Mouse (Mus musculus) small intestine, adult 2 months (tissue): ENCODE data around the gene Best1. TPM values are rescaled to one million over a fixed set of nuclear protein-coding genes. Genes with fewer than 3 reads are reported as not detected.

Experiments
- H3K27ac ChIP-seq: fragments of 200-500 bp; 2 replicates; pipeline ENCODE4 v1.5.1; 2012; ENCODE audit warnings: low read depth, low read length, control low read depth, inconsistent platforms; ENCODE audit not compliant: insufficient read depth
- H3K27me3 ChIP-seq: fragments of 200-500 bp; 2 replicates; pipeline ENCODE4 v1.6.1; 2012; ENCODE audit warnings: mild to moderate bottlenecking, moderate library complexity, low read length, inconsistent platforms; ENCODE audit not compliant: control insufficient read depth, insufficient read depth
- H3K36me3 ChIP-seq: fragments of 200-500 bp; 2 replicates; pipeline ENCODE4 v1.6.1; 2012; ENCODE audit warnings: mild to moderate bottlenecking, low read length, control low read depth, inconsistent platforms; ENCODE audit not compliant: control insufficient read depth, insufficient read depth
- H3K4me1 ChIP-seq: fragments of 200-500 bp; 2 replicates; pipeline ENCODE4 v1.6.1; 2012; ENCODE audit warnings: low read length, inconsistent platforms, mixed read lengths; ENCODE audit not compliant: control insufficient read depth, insufficient read depth, insufficient read length
- H3K4me3 ChIP-seq: fragments of 200-500 bp; 2 replicates; pipeline ENCODE4 v1.5.1; 2012; ENCODE audit warnings: low read depth, mild to moderate bottlenecking, control low read depth, inconsistent platforms, low read length, moderate library complexity
- CTCF ChIP-seq: fragments of 200-500 bp; IDR thresholded peaks from 2 replicates; pipeline ENCODE4 v1.5.1; 2012; ENCODE audit warnings: low read depth, mild to moderate bottlenecking, control low read depth, inconsistent platforms, low read length, moderate library complexity, mixed read lengths; ENCODE audit not compliant: insufficient replicate concordance, insufficient read length; ENCODE audit errors: extremely low read depth
- POLR2A ChIP-seq: fragments of 200-500 bp; IDR thresholded peaks from 2 replicates; pipeline ENCODE4 v1.6.1; 2012; ENCODE audit warnings: low read depth, mild to moderate bottlenecking, control low read depth, inconsistent platforms, low read length, moderate library complexity
- WGBS: fragments of 180-500 bp; shearing (Covaris S2); methylation state at CpG from one replicate; pipeline ENCODE4 v1.1.7; 2018; 5-methylcytosine and 5-hydroxymethylcytosine counted together
- polyA plus RNA-seq: library from polyadenylated mRNA; depleted of rRNA; stranded (reverse); fragments of >200 nt; gene quantifications from 2 replicates; pipeline ENCODE4 v1.2.3, GENCODE M21; 2012; rRNA removed

The Best1 gene
- polyA plus RNA-seq, 1 experiment, result 0.09 TPM

DNA sequence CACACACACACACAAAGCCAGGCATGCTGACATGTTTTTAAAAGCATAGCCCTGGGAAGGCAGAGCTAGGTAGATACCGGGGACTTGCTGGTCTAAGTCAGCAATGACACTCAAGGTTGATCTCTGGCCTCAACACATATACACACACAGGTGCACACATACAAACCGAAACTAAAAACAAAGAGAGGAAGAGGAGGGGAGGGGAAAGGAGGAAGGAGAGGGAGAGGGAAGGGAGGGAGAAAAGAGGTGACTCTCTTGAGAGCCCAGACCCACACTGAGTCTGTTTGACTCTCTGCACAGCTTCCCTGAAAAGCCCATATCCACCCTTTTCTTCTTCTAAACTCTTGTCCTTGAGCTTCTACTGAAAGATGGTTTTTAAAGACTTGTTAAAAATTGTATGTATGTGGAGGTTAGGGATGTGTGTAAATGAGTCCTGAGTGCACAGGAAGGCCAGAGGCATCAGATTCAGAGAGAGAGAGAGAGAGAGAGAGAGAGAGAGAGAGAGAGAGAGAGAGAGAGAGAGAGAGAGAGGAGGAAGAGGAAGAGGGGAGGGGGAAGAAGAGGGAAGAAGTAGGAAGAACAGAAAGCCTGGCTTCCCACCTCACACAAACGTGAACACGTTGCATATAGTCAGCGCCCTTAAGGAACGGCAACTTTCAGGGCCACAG lies 63.1 kb downstream of the Best1 start:
- H3K36me3 ChIP-seq, result no peaks in the 10 kb centered on the region
- 46% methylated on average over 6 of the region's 6 CpGs for WGBS
- H3K27me3 ChIP-seq, result no peaks in the 10 kb centered on the region
- peaks cover 20% of the 10 kb centered on the region for H3K4me1 ChIP-seq
- peak overlapping the region; percentile 13; the same call in 1 of the 2 replicates for H3K27ac ChIP-seq
- TF ChIP-seq CTCF (no peak), POLR2A (no peak)
- H3K4me3 ChIP-seq, result peak overlapping the region; percentile 27; the same call in 1 of the 2 replicates

DNA sequence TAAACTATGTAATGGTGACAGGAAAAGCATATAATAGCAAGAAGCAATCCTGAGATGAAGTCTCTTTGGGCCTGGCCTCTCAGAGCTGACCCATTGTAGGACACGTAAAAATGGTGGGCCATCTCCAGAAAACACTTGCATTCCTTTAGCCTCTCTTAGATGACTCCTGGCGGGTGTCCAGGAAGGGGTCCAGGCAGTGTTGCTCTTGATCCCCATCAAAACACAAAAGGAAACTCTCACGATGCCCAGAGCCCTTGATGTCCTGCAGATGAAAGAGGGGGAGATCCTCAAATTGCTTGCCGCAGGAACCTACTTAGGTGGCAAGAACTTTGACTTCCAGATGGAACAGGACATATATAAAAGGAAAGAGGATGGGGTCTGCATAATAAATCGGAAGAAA lies 64.0 kb downstream of the Best1 start:
- TF ChIP-seq POLR2A (no peak), CTCF (no peak)
- WGBS, result 81% methylated on average over 5 of the region's 5 CpGs
- Histone ChIP-seq H3K4me3 (no peak overlapping the region), H3K36me3 (no peaks in the 10 kb centered on the region), H3K27ac (no peak overlapping the region), H3K27me3 (no peaks in the 10 kb centered on the region), H3K4me1 (peaks cover 16% of the 10 kb centered on the region)

DNA sequence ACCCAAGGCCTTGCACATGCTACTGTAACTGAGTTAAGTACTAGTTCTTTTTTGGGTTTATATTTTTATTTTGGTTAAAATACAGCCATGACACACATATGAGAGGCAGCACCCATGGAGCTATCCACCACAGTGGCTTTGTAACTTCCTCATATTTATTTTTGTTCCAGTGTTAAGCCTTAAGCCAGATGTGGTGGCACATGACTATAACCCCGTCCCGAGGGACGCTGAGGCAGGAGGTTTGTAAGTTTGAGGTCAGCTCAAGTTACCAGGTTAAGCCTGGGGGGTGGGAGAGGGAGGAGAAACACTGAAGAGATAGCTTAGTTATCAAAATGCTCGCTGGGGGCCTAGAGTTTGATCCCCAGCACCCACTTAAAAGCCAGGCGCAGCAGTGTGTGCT lies 64.9 kb downstream of the Best1 start:
- TF ChIP-seq CTCF, result no peak
- TF ChIP-seq POLR2A, result no peak
- peak overlapping the region; percentile 22; the same call in 1 of the 2 replicates for H3K27ac ChIP-seq
- H3K4me3 ChIP-seq, result no peak overlapping the region
- WGBS, result 81% methylated on average over 5 of the region's 5 CpGs
- H3K4me1 ChIP-seq, result peaks cover 8% of the 10 kb centered on the region
- H3K27me3 ChIP-seq, result no peaks in the 10 kb centered on the region
- H3K36me3 ChIP-seq, result no peaks in the 10 kb centered on the region

Other genes with a start within 250 kb of the Best1 start
- not detected in 2 replicates for gene Scgb2a2, start 154.1 kb downstream of the Best1 start, polyA plus RNA-seq
- 7.7 and 20.4 TPM in 2 replicates for gene Incenp, start 102.1 kb downstream of the Best1 start, polyA plus RNA-seq
- gene Fth1, start 21.0 kb downstream of the Best1 start, polyA plus RNA-seq, result 9,432 and 18,582 TPM in 2 replicates
- 4.1 and 4.3 TPM in 2 replicates for gene Rab3il1, start within 50 bp of the Best1 start, polyA plus RNA-seq
- 7.6 and 18.9 TPM in 2 replicates for gene Fads3, start 39.9 kb upstream of the Best1 start, polyA plus RNA-seq
- gene Fads2, start 100.1 kb upstream of the Best1 start, polyA plus RNA-seq, result 29.6 and 44.9 TPM in 2 replicates
- gene Fads1, start 181.3 kb upstream of the Best1 start, polyA plus RNA-seq, result 8.5 and 11.6 TPM in 2 replicates
- gene Tmem258, start 202.4 kb upstream of the Best1 start, polyA plus RNA-seq, result 41.1 and 67.1 TPM in 2 replicates
- 8.3 and 13.1 TPM in 2 replicates for gene Fen1, start 202.5 kb upstream of the Best1 start, polyA plus RNA-seq
- 58.3 and 65.5 TPM in 2 replicates for gene Myrf, start 239.1 kb upstream of the Best1 start, polyA plus RNA-seq